Mouse (Mus musculus): ENCODE measurements around the gene Sgta. TPM values are rescaled to one million over a fixed set of nuclear protein-coding genes. Genes with fewer than 3 reads are reported as not detected.

Sgta gene
- polyA plus RNA-seq, 1 experiment from 2014 or later: 289 TPM

DNA sequence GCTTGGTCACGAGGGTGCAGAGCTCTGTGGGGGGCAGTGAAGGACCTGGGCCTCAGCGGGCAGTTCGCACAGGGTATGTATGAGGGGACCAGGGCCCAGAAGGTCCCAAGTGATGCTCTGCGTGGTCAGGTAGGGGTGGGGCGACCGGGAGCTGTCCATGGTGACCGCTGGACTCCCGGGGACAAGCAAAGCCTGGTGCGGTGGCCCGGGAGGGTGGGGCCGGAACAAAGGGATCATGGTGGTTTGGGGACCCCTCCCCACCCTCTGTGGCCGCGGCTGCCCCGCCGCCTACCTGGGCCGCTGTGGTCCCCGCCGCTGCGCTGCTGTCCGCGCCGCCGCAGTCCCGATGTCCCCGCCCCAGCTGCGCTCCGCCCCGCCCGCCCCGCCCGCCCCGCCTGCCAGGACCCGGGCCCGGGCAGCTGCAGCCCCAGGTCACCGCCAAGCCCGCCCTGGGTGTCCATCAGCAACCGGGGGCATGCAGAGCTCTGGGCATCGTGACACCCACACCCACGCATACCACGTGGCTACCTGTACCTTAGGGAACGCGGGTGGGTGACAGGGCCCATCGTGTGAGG is 34.8 kb downstream of the Sgta start:
- DNase-seq (ENCODE audit: low spot score): no peak
- Histone ChIP-seq H3K9me3 (replicated peaks) (no peaks in the 10 kb centered on the region), H3K27ac (replicated peaks) (peak overlapping the region; percentile 76), H3K36me3 (peaks cover 2% of the 10 kb centered on the region), H3K4me1 (peaks cover 27% of the 10 kb centered on the region), H3K27me3 (ENCODE audit: low read depth, poor library complexity, severe bottlenecking) (peaks cover 58% of the 10 kb centered on the region), H3K4me3 (peak overlapping the region; percentile 62)
- 2% methylated on average over 43 of the region's 43 CpGs for WGBS

DNA sequence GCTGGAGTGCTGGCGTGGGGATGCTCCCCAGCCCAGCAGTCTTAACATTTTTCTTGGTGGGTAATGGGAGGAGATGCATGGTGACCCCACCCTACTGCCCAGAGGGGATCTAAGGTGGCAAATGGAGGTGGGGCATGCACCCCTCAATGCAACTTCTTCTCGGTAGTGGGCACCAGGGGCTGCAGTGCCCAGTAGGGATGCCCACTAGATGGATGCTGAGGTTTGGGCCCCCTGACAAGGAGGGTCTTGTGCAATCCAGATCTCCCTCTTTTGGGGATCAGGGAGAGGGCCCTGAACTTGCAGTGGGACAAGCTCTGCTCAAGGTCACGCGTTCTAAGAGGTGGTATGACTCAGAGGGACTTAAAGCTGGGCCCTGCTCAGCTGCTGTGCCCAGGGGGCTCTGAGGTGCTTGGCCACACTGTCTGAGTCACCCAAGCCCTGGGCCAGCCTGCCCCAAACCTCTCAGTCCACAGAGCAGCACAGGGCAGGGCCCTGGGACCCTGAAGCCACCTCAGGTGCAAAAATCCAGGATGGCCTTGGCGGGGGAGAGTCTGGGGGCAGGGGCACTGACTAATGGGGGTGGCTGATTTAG is 35.5 kb downstream of the Sgta start:
- Histone ChIP-seq H3K36me3 (no peaks in the 10 kb centered on the region), H3K27ac (replicated peaks) (peak overlapping the region; percentile 76), H3K4me3 (peak overlapping the region; percentile 62), H3K9me3 (replicated peaks) (no peaks in the 10 kb centered on the region), H3K4me1 (peaks cover 28% of the 10 kb centered on the region), H3K27me3 (ENCODE audit: low read depth, poor library complexity, severe bottlenecking) (peaks cover 58% of the 10 kb centered on the region)
- DNase-seq (ENCODE audit: low spot score): no peak
- WGBS: 78% methylated on average over 5 of the region's 5 CpGs

DNA sequence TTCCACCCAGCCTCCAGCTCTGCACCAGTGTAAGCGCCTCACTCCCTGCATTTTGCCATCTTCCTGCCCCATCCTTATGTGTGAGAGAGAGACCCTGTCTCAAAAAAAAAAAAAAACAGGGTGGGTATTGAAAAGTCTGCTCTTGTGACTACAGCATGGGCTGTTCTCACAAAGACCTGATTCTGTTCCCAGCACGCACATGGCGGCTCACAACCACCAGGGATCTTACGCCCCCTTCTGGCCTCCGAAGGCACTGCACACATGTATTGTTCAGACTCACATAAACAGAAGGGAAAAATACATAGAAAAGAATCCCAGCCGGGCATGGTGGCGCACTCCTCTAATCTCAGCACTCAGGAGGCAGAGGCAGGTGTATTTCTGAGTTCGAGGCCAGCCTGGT is 37.2 kb downstream of the Sgta start:
- Histone ChIP-seq H3K27me3 (ENCODE audit: low read depth, poor library complexity, severe bottlenecking) (peaks cover 58% of the 10 kb centered on the region), H3K36me3 (no peaks in the 10 kb centered on the region), H3K9me3 (replicated peaks) (no peaks in the 10 kb centered on the region), H3K27ac (replicated peaks) (no peak overlapping the region), H3K4me1 (peaks cover 29% of the 10 kb centered on the region), H3K4me3 (no peak overlapping the region)
- WGBS: 69% methylated on average over 8 of the region's 8 CpGs
- DNase-seq (ENCODE audit: low spot score): no peak

DNA sequence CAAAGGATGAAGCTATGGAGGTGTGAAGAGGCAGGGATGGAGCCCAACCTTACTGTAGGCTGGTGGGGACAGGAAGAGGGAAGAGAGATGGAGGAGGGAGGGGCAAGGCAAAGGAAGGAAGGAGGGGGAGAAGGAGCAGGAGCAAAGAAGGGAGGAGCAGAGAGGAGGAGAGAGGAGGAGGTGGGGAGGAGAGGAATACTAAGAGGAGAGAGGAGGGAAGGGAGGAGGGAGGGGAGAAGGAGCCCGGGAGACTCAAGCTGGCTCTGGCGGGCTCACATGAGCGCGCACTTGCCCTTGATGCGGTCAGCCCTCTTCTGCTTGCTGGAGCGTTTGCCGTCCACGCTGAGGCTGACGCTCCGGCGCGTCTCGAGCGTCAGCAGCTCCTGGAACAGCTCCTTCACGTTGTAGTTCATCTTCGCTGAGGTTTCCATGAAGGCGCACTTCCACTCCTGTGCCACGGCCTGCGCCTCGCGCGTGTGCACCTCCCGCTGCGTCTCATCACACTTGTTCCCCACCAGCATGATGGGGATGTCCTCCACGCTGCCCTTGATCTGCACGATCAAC is 38.4 kb downstream of the Sgta start:
- H3K36me3 ChIP-seq: no peaks in the 10 kb centered on the region
- no peak for DNase-seq (ENCODE audit: low spot score)
- peaks cover 58% of the 10 kb centered on the region for H3K27me3 ChIP-seq (ENCODE audit: low read depth, poor library complexity, severe bottlenecking)
- no peaks in the 10 kb centered on the region for H3K9me3 ChIP-seq (replicated peaks)
- no peak overlapping the region for H3K27ac ChIP-seq (replicated peaks)
- WGBS: 15% methylated on average over 26 of the region's 26 CpGs
- H3K4me3 ChIP-seq: peak overlapping the region; percentile 27; the same call in 1 of the 2 replicates
- H3K4me1 ChIP-seq: peaks cover 29% of the 10 kb centered on the region

DNA sequence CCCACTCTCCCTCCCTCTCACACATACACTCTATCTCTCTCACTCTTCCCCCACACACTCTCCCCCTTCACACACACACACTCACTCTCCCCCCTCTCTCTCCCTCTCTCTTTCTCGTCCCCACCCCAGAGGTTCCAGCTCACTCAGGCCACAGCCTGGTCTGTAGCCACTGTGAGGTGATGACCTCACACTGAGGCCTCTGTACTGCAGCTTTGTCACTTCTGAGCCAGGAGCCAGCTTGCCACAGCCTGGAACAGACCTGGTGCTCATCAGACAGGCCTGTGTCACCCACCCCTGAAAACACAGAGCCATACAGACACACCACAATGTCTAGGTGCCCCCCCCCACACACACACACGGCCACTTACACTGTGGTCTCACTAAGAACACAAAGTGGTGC is 39.8 kb downstream of the Sgta start:
- DNase-seq (ENCODE audit: low spot score): no peak
- no peaks in the 10 kb centered on the region for H3K9me3 ChIP-seq (replicated peaks)
- H3K27ac ChIP-seq (replicated peaks): no peak overlapping the region
- no peak overlapping the region for H3K4me3 ChIP-seq
- peaks cover 46% of the 10 kb centered on the region for H3K27me3 ChIP-seq (ENCODE audit: low read depth, poor library complexity, severe bottlenecking)
- 58% methylated on average over 2 of the region's 2 CpGs for WGBS
- peaks cover 29% of the 10 kb centered on the region for H3K4me1 ChIP-seq
- no peaks in the 10 kb centered on the region for H3K36me3 ChIP-seq

DNA sequence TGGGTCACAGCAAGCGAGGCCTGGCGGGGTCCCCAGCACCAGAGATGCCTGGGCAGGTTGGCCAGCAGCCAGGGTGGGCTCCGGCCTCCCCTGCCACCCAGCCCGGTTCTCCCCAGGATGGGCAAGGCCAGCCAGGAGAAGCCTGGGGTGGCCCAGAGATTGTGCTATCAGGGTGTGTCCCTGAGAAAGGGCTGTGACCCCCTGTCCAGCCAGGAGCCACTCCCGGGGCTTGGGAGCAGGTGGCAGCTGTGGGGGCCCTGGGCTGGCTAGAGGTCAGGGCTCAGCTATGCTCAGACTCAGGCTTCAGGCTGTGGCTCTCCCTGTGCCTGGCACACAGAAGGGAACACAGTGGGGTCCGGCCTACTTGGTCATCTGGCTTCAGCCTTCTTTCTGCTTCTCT is 40.3 kb downstream of the Sgta start:
- H3K4me3 ChIP-seq: no peak overlapping the region
- no peaks in the 10 kb centered on the region for H3K36me3 ChIP-seq
- H3K9me3 ChIP-seq (replicated peaks): no peaks in the 10 kb centered on the region
- peak overlapping the region; percentile 49 for H3K27ac ChIP-seq (replicated peaks)
- H3K27me3 ChIP-seq (ENCODE audit: low read depth, poor library complexity, severe bottlenecking): peaks cover 41% of the 10 kb centered on the region
- 83% methylated on average over 6 of the region's 6 CpGs for WGBS
- peaks cover 28% of the 10 kb centered on the region for H3K4me1 ChIP-seq
- no peak for DNase-seq (ENCODE audit: low spot score)

DNA sequence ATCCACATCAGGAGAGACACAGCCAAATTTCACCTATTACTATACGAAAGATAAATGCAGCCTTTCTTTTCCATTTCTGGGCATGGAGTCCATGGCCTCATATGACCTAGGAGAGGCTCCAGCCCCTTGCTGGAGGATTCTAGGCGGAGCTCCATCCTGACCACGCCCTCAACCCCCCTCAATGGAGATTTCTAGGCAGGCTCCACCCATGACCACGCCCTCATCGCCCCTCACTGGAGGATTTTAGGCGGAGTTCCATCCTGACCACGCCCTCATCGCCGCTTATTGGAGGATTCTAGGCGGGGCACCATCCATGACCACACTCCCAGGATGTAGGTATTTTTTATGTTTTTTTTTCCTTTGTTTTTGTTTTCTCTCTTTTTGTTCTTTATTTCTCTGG is 41.7 kb downstream of the Sgta start:
- peaks cover 35% of the 10 kb centered on the region for H3K27me3 ChIP-seq (ENCODE audit: low read depth, poor library complexity, severe bottlenecking)
- no peaks in the 10 kb centered on the region for H3K9me3 ChIP-seq (replicated peaks)
- DNase-seq (ENCODE audit: low spot score): peak; percentile 42
- H3K36me3 ChIP-seq: no peaks in the 10 kb centered on the region
- H3K27ac ChIP-seq (replicated peaks): no peak overlapping the region
- WGBS: 39% methylated on average over 10 of the region's 10 CpGs
- H3K4me3 ChIP-seq: no peak overlapping the region
- peaks cover 35% of the 10 kb centered on the region for H3K4me1 ChIP-seq

DNA sequence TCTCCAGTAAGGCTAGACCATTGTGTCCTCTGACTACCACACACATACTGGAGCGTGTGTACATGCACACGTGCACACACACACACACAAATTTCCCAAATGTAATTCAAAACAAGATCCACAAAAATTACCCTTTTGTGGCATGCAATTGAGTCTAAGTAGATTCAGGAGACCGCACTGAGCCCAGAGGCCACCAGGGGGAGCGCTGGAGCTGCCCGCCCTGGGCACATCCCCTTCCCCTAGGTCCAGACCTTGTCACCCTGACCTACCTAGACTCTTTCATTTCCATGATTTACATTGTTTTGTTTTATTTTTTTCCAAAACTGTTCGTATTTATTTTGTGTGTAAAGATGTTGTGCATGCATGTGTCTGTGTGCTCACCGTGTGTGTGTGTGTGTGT is 43.3 kb downstream of the Sgta start:
- Histone ChIP-seq H3K27ac (replicated peaks) (no peak overlapping the region), H3K4me1 (peaks cover 28% of the 10 kb centered on the region)

DNA sequence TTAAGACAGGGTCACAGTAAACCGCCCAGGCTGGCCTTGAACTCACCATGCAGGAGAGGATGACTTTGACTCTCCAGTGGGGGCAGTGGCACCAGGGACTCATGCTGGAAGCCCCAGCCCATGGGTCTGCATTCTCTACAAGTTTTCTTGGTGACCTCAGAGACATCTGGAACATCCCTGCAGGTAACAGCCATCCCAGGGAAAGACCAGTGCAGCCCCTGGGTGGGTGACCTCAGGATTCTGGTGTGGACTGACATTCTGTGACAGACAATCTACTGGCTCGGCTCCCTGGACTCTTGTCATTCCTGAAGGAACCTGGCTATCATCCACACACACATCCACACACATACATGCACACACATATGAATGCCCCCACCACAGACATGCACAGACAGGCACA is 44.3 kb downstream of the Sgta start:
- 93% methylated on average over 2 of the region's 2 CpGs for WGBS
- H3K9me3 ChIP-seq (replicated peaks): no peaks in the 10 kb centered on the region
- peaks cover 9% of the 10 kb centered on the region for H3K27me3 ChIP-seq (ENCODE audit: low read depth, poor library complexity, severe bottlenecking)
- no peaks in the 10 kb centered on the region for H3K36me3 ChIP-seq
- H3K4me3 ChIP-seq: no peak overlapping the region
- no peak for DNase-seq (ENCODE audit: low spot score)
- H3K27ac ChIP-seq (replicated peaks): no peak overlapping the region
- H3K4me1 ChIP-seq: peaks cover 26% of the 10 kb centered on the region

More for the DNA sequence above, 43.3 kb downstream of the Sgta start:
- WGBS: 4% methylated on average over 7 of the region's 7 CpGs
- DNase-seq (ENCODE audit: low spot score): peak; percentile 63
- Histone ChIP-seq H3K27me3 (ENCODE audit: low read depth, poor library complexity, severe bottlenecking) (peaks cover 18% of the 10 kb centered on the region), H3K4me3 (no peak overlapping the region), H3K9me3 (replicated peaks) (no peaks in the 10 kb centered on the region), H3K36me3 (no peaks in the 10 kb centered on the region)

DNA sequence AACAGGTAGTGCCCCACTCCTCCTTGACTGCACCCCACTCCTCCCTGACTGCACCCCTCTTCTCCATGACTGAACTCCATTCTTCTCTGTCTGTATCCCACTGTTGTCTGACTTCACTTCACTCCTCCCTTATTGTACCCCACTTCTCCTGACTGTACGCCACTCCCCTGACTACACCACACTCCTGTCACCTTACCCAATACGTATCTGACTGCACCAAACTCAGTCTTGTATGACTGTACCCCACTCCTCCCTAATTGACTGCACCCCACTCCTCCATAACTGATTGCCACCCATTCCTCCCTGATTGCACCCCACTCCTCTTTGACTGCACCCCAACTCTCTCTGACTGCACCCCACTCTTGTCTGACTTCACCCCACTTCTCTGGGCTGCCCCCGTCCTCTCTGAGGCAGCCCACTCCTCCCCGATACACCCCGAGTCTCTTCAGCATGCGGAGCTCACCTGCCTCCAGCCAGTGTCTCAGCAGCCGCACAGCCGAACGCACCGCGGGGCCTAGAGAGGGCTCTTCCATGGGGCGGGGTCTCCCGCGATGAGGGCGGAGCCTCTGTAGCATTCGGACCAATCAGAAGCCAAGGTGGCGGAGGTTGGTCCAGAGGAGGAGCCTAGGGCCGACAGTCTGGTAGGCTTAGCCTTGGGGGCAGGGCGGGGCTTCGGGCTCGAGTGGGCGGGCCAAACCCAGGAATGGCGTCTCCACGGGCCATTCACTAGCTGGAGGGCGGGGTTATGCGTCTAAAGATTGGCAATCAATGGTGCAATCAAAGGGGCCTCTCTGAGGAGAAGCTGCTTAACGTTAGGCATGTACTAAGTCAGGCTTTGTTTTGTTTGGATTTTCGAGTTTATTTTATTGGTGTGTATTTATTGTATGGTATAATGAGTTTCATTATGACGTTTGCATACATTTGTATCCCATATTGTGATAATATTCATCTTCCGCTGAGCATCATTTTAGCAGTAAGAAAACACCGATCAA is 45.3 kb downstream of the Sgta start, which contains the start of gene Gng7:
Gene Gng7 (minus strand): TSS at position 553 of the 992 bp plus-strand sequence.
- Histone ChIP-seq H3K27ac (replicated peaks) (peak within 1 kb of the TSS; percentile 76), H3K27me3 (ENCODE audit: low read depth, poor library complexity, severe bottlenecking) (peaks cover 8% of the 10 kb centered on the region; the same call in 1 of the 2 replicates), H3K4me1 (peaks cover 25% of the 10 kb centered on the region), H3K4me3 (peak within 1 kb of the TSS; percentile 56), H3K9me3 (replicated peaks) (no peaks in the 10 kb centered on the region), H3K36me3 (no peaks in the 10 kb centered on the region)
- peak; percentile 99 for DNase-seq (ENCODE audit: low spot score)
- 10% methylated on average over 31 of the region's 31 CpGs for WGBS

DNA sequence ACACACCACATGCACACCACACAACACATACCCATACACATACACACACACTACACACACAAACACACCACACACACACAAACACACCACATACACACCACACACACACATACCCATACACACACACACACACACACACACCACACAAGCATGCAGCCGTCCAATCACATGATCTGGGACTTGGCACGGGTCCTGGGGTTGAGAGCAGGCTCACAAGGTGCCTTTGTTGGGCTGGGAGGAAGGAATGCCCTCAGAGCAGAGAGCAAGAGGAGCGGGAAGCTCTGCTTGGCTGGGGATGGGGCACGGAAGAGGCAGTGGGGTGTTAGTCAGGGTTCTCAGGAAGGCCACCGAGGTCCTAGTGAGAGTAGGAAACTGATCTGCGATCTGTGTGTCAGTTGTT is 49.1 kb downstream of the Sgta start:
- H3K4me3 ChIP-seq: no peak overlapping the region
- peaks cover 8% of the 10 kb centered on the region; the same call in 1 of the 2 replicates for H3K27me3 ChIP-seq (ENCODE audit: low read depth, poor library complexity, severe bottlenecking)
- H3K4me1 ChIP-seq: peaks cover 22% of the 10 kb centered on the region
- no peaks in the 10 kb centered on the region for H3K36me3 ChIP-seq
- 79% methylated on average over 6 of the region's 6 CpGs for WGBS
- H3K9me3 ChIP-seq (replicated peaks): no peaks in the 10 kb centered on the region
- H3K27ac ChIP-seq (replicated peaks): no peak overlapping the region
- no peak for DNase-seq (ENCODE audit: low spot score)

DNA sequence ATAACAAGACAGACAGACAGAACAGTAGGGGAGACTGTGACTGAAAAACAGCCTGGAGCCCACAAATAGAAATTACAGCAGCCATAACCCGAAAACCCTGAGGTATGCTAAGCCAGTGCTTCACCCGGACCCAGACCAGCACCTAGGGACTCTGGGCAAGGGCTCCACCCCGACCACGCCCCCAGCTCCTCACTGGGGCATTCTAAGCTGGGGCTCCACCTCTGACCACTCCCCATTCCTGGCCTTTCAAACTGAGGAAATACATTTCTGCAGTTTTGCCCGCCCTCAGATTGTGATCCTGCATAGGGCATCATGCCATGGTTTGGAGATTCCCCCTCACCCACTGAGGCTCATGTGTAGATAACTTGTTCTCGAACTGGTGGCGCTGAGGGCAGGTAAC is 52.7 kb downstream of the Sgta start:
- Histone ChIP-seq H3K27me3 (ENCODE audit: low read depth, poor library complexity, severe bottlenecking) (no peaks in the 10 kb centered on the region), H3K36me3 (no peaks in the 10 kb centered on the region), H3K27ac (replicated peaks) (no peak overlapping the region), H3K4me1 (peaks cover 7% of the 10 kb centered on the region; the same call in 1 of the 2 replicates), H3K9me3 (replicated peaks) (no peaks in the 10 kb centered on the region), H3K4me3 (no peak overlapping the region)
- 31% methylated on average over 7 of the region's 7 CpGs for WGBS
- DNase-seq (ENCODE audit: low spot score): no peak
